Mouse (Mus musculus) bone marrow macrophage, adult 2 months (primary cell): Measurements from ENCODE around the gene Kif3b.
"Not testable (repeated sequence)": the region's sequence is repeated elsewhere in the genome, so short reads cannot be mapped to it uniquely, and the experiment has no call there.

Experiments
- CTCF ChIP-seq: IDR thresholded peaks from 2 replicates; pipeline ENCODE4 v1.5.1; 2012; ENCODE audit warnings: low read depth, mild to moderate bottlenecking, low read length, moderate library complexity
- POLR2A ChIP-seq: IDR thresholded peaks from 2 replicates; pipeline ENCODE4 v1.6.1; 2012; ENCODE audit warnings: mild to moderate bottlenecking, low read depth, low read length, borderline replicate concordance

DNA sequence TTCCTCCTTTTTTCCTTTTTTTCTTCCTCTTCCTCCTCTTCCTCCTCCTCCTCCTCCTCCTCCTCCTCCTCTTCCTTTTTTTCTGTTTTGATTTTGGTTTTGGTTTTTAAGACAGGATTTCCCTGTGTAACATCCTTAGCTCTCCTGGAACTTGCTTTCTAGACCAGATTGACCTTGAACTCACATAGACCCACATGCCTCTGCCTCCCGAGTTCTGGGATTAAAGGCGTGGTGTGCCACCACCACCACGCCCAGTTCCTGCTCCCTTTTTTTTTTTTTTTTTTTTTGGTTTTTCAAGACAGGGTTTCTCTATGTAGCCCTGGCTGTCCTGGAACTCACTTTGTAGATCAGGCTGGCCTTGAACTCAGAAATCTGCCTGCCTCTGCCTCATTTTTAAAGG, 15.6 kb upstream of the Kif3b start:
- TF ChIP-seq POLR2A, CTCF: not testable (repeated sequence)
